Mouse (Mus musculus) midbrain, embryonic 10.5 days (tissue): ENCODE measurements around the gene Mael. TPM values are rescaled to one million over a fixed set of nuclear protein-coding genes. Genes with fewer than 3 reads are reported as not detected.

Experiments used
- DNase-seq: peaks from one replicate; pipeline ENCODE4 v3.0.0-alpha.2; 2017; ENCODE audit warnings: low spot score
- H3K27ac ChIP-seq: fragments of 300-500 bp; sonication (generic); replicated peaks from 2 replicates; pipeline ENCODE4 v1.5.1; 2016; ENCODE audit warnings: mild to moderate bottlenecking
- H3K27me3 ChIP-seq: fragments of 300-500 bp; sonication (generic); 2 replicates; pipeline ENCODE4 v1.6.1; 2016; ENCODE audit warnings: low read depth, mild to moderate bottlenecking; ENCODE audit not compliant: poor library complexity, severe bottlenecking
- H3K36me3 ChIP-seq: fragments of 300-500 bp; sonication (generic); 2 replicates; pipeline ENCODE4 v1.6.1; 2016; ENCODE audit warnings: mild to moderate bottlenecking, moderate library complexity
- H3K4me1 ChIP-seq: fragments of 300-500 bp; sonication (generic); 2 replicates; pipeline ENCODE4 v1.6.1; 2016
- H3K4me3 ChIP-seq: fragments of 300-500 bp; sonication (generic); 2 replicates; pipeline ENCODE4 v1.5.1; 2016; ENCODE audit warnings: mild to moderate bottlenecking, moderate library complexity
- H3K9me3 ChIP-seq: fragments of 300-500 bp; sonication (generic); replicated peaks from 2 replicates; pipeline ENCODE4 v1.6.1; 2016; ENCODE audit warnings: mild to moderate bottlenecking
- WGBS: fragments of 180-500 bp; shearing (Covaris S2); methylation state at CpG from one replicate; pipeline ENCODE4 v1.1.7; 2016; 5-methylcytosine and 5-hydroxymethylcytosine counted together
- polyA plus RNA-seq: library from polyadenylated mRNA; unstranded; fragments of >200 nt; fragmentation: Nextera tagmentation; extraction: Ambion mirVana; gene quantifications from 2 replicates; pipeline ENCODE4 v1.2.1, GENCODE M21; 2016

Gene Mael
- polyA plus RNA-seq, result 0.10 TPM in 1 of 2 replicates, not detected in the other

DNA sequence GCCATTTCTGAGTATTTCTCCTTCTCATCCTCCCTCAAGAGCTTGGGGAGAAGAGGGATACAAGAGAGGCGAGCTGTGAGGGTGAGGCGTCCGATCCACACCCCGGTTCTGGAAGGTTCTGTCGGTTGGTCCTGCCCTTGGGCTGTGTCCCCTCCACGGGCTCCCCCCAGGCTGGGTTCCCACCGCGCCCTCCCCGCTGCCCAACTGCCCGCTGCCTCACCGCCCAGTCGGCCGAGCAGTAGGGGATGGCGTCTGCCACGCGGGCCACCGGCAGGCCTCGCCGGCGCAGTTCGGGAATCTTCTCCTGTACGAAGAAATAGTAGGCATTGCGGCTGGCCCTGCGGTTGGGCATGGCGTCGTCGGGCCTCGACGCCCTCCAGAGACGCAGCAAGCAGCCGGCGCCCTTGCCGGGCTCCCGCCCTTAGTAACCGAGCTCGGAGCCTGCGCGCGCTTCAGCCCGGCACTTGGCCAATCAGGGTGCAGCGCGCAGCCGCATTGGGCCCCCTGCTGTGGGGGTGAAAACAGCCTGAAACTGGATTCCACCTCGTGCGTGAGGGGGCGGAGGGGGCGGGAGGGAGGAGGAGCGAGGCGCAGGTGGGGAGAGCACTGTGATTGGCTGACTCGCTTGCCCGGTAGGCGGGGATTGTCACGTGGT lies at the start of gene Mael:
TSS of gene Mael (minus strand) at position 433 of the 655 bp plus-strand sequence.
- no peak within 1 kb of the TSS for H3K27ac ChIP-seq
- DNase-seq, result no peak
- peaks cover 5% of the 10 kb centered on the region for H3K36me3 ChIP-seq
- H3K4me1 ChIP-seq, result no peaks in the 10 kb centered on the region
- peaks cover 14% of the 10 kb centered on the region for H3K9me3 ChIP-seq
- H3K4me3 ChIP-seq, result no peak within 1 kb of the TSS
- 87% methylated on average over 53 of the region's 53 CpGs for WGBS
- H3K27me3 ChIP-seq, result no peaks in the 10 kb centered on the region

DNA sequence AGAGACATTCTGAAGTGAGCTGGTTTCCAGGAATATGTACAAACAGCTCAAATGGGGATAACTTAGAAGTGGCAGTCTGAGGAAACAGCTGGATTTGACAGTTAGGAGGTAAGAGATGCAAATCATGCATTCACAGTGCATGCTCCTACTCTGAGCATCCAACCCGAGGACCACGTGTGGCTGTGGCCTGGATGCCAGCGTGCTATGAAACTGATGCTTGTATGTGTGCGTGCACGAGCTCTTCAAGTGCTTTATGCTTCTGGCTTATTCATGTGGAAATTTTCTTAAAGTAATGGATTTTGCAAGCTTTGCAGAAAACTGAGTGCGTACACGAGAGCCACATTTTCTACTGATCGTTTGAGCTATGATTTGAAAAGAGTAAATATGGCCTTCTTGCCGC lies 47.7 kb upstream of the Mael start:
- 76% methylated on average over 9 of the region's 9 CpGs for WGBS

DNA sequence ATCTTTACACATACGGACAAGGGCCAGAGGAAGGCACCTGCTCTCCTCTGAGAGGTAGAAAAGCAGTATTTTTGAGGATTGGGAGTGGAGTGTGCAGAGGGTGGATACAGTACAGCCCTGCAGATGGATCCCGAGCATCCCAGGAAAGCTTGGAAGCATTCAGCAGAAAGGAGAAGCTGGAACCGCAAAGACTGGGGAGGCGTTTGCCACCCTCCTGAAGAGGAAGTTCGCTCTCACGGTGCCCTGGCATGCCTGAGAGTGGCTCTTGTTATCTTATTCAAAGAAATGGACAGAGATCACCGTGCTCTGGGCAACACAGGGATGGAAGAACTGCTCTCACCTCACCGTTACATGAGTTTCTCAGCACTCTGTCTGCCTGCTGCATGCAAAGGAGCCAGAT lies 45.8 kb upstream of the Mael start:
- Histone ChIP-seq H3K4me1 (peaks cover 83% of the 10 kb centered on the region), H3K9me3 (no peaks in the 10 kb centered on the region), H3K27ac (peak overlapping the region; percentile 91), H3K27me3 (no peaks in the 10 kb centered on the region), H3K36me3 (peaks cover 47% of the 10 kb centered on the region), H3K4me3 (no peak overlapping the region)
- WGBS, result 70% methylated on average over 8 of the region's 8 CpGs
- no peak for DNase-seq

More for the DNA sequence above, 47.7 kb upstream of the Mael start:
- H3K27me3 ChIP-seq, result no peaks in the 10 kb centered on the region
- peak overlapping the region; percentile 91 for H3K27ac ChIP-seq
- no peaks in the 10 kb centered on the region for H3K9me3 ChIP-seq
- H3K4me3 ChIP-seq, result no peak overlapping the region
- peaks cover 64% of the 10 kb centered on the region for H3K4me1 ChIP-seq
- peaks cover 59% of the 10 kb centered on the region for H3K36me3 ChIP-seq
- DNase-seq, result no peak

DNA sequence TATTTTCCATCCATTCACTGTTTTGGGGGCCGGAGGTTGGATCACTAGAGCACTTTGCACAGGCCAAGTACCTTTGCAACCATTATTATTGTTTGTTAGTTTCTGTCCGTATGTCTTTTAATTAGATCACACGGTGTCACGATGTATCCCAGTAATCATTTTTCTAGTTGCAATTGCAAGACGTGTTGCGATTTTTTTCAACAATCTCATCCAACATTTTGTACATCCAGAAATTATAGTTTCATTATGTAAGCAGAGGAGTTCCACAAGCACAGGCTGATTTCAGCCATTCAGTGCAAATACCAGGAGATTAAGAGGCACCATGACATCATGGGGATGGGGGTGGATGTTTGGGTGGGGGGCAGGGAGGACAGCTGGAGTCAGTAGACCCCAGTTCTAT lies 44.9 kb upstream of the Mael start:
- peak overlapping the region; percentile 25 for H3K4me3 ChIP-seq
- H3K4me1 ChIP-seq, result peaks cover 92% of the 10 kb centered on the region
- DNase-seq, result peak; percentile 45
- 48% methylated on average over 6 of the region's 6 CpGs for WGBS
- peaks cover 37% of the 10 kb centered on the region for H3K36me3 ChIP-seq
- no peaks in the 10 kb centered on the region for H3K27me3 ChIP-seq
- peak overlapping the region; percentile 91 for H3K27ac ChIP-seq
- H3K9me3 ChIP-seq, result no peaks in the 10 kb centered on the region

DNA sequence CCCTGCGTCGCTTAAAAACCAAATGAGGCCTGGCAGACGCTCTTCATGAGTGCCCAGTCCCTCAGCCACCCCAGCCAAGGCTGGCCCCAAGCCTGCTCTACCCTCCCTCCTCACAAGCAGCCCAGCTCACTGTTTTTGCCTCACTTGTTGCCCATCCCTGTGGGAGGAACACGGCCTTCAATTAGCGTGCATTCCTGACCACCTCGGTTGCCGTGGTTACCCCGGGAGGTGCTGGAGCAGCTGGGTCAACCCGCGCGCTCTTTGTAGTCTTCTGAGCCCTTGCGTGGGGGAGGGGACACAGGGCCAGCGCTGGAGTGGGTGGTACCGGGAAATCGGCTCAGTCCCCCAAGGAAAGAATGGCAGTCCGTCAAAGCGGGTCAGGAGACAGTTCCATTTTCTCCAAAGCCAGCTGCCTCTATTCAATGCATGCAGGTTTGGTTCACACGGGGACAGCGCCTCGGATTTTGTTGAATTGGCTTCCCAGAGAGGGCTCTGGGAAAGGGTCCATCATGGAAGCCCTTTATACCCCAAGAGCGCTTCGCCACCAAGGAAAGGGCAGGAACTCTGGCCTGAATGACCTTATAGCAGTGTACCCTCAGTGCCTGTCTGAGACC lies 44.2 kb upstream of the Mael start:
- Histone ChIP-seq H3K4me1 (peaks cover 99% of the 10 kb centered on the region), H3K27me3 (no peaks in the 10 kb centered on the region), H3K4me3 (peak overlapping the region; percentile 25), H3K9me3 (no peaks in the 10 kb centered on the region), H3K27ac (peak overlapping the region; percentile 91), H3K36me3 (peaks cover 30% of the 10 kb centered on the region)
- under 1% methylated on average over 22 of the region's 22 CpGs for WGBS
- DNase-seq, result peak; percentile 99

DNA sequence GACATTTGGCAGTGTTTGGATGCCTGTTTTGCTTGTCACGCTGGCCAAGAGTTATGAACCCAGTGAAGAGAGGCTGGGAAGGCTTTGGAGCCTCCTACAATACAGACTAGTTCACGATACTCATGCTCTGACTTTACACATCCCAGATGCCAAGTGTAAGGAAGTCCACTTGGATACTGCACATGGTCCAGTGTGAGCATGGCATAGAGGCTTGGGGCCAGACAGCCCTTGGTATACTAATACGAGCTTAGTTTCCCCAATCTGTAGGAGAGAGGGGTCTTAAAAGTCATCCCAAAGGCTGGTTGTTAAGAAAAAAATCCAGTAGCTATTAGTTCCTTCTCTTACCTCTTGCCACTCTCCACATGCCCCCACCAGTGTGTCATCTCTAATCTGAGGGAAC lies 43.3 kb upstream of the Mael start:
- Histone ChIP-seq H3K27ac (peak overlapping the region; percentile 91), H3K4me3 (0 out of 2 replicates have a peak overlapping the region, but pooled peaks have one; percentile 25)
- DNase-seq, result no peak

DNA sequence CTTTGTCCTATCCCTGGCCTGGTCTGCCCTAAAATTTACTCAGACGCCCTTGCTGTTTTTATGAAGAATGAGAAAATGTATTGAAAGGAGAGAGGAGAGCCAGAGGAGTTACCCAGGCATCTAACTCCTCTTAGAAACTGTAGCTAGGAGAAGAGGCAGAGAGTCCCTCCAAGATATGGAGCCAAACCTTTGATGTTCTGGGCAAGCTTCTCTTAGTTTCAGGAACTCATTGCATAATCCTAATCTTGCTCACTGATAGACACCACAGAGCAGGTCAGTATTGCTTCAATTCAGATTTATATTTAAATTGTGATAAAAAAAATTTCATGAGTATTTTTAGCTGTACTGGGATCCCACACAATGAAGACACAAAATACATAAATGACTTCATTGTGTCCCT lies 42.7 kb upstream of the Mael start:
- H3K36me3 ChIP-seq, result peaks cover 32% of the 10 kb centered on the region
- peak overlapping the region; percentile 91 for H3K27ac ChIP-seq
- no peaks in the 10 kb centered on the region for H3K27me3 ChIP-seq
- H3K9me3 ChIP-seq, result no peaks in the 10 kb centered on the region
- peak overlapping the region; percentile 37 for H3K4me3 ChIP-seq
- H3K4me1 ChIP-seq, result peaks cover 99% of the 10 kb centered on the region
- DNase-seq, result no peak
- WGBS, result 9% methylated on average over 1 of the region's 1 CpGs

More for the DNA sequence above, 43.3 kb upstream of the Mael start:
- Histone ChIP-seq H3K9me3 (no peaks in the 10 kb centered on the region), H3K27me3 (no peaks in the 10 kb centered on the region), H3K4me1 (peaks cover 100% of the 10 kb centered on the region), H3K36me3 (peaks cover 30% of the 10 kb centered on the region)
- WGBS, result 32% methylated on average over 3 of the region's 3 CpGs

GRCm38 (mm10) chr1:166280566-166280965 lies 42.0 kb upstream of the Mael start:
- peak; percentile 89 for DNase-seq
- peaks cover 32% of the 10 kb centered on the region for H3K36me3 ChIP-seq
- peaks cover 92% of the 10 kb centered on the region for H3K4me1 ChIP-seq
- no peaks in the 10 kb centered on the region for H3K27me3 ChIP-seq
- H3K4me3 ChIP-seq, result peak overlapping the region; percentile 37
- WGBS, result 0% methylated on average over 1 of the region's 1 CpGs
- peak overlapping the region; percentile 91 for H3K27ac ChIP-seq
- H3K9me3 ChIP-seq, result no peaks in the 10 kb centered on the region

DNA sequence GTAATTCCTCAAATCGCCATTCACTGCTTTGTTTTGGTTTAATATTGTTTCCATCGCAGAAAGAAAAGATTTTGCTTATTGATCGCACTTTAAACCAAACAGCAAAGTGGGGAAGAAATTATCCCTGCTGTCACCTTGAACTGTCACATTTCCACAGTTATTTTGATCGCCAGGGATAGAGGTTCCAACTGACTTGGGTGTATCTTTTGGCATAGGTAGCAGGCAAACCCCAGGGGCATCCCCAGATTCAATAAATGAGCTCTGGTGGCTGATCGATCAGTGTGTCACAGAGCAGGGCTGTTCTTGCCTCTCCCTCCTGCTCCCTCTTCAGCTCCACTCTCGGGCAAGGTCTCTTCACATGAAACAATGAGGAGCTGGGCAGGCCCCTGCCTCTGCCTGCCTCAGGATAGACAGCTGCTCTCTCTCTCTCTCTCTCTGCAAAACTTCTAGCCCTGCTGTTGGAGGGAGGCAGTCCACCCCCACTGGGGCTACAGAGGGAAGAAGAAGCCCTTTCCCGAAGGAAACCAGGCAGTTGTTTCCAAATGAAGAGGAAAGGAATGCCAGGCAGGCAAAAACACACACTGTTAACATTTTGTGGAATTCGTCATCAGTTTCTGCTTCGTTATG lies 41.1 kb upstream of the Mael start:
- WGBS, result 20% methylated on average over 9 of the region's 9 CpGs
- peak; percentile 65 for DNase-seq

GRCm38 (mm10) chr1:166278786-166279185 lies 40.2 kb upstream of the Mael start:
- WGBS, result 24% methylated on average over 2 of the region's 2 CpGs
- H3K4me1 ChIP-seq, result peaks cover 74% of the 10 kb centered on the region
- no peaks in the 10 kb centered on the region for H3K27me3 ChIP-seq
- H3K27ac ChIP-seq, result peak overlapping the region; percentile 91
- DNase-seq, result no peak
- no peaks in the 10 kb centered on the region for H3K9me3 ChIP-seq
- 0 out of 2 replicates have a peak overlapping the region, but pooled peaks have one; percentile 37 for H3K4me3 ChIP-seq
- H3K36me3 ChIP-seq, result peaks cover 34% of the 10 kb centered on the region

More for the DNA sequence above, 41.1 kb upstream of the Mael start:
- peak overlapping the region; percentile 37 for H3K4me3 ChIP-seq
- peaks cover 28% of the 10 kb centered on the region for H3K36me3 ChIP-seq
- no peaks in the 10 kb centered on the region for H3K9me3 ChIP-seq
- H3K4me1 ChIP-seq, result peaks cover 83% of the 10 kb centered on the region
- no peaks in the 10 kb centered on the region for H3K27me3 ChIP-seq
- H3K27ac ChIP-seq, result peak overlapping the region; percentile 91

GRCm38 (mm10) chr1:166268218-166268617 lies 29.7 kb upstream of the Mael start:
- no peak overlapping the region for H3K27ac ChIP-seq
- no peak for DNase-seq
- peaks cover 5% of the 10 kb centered on the region; the same call in 1 of the 2 replicates for H3K9me3 ChIP-seq
- no peaks in the 10 kb centered on the region for H3K27me3 ChIP-seq
- 95% methylated on average over 5 of the region's 5 CpGs for WGBS
- peaks cover 17% of the 10 kb centered on the region for H3K4me1 ChIP-seq
- H3K4me3 ChIP-seq, result no peak overlapping the region
- peaks cover 97% of the 10 kb centered on the region for H3K36me3 ChIP-seq

DNA sequence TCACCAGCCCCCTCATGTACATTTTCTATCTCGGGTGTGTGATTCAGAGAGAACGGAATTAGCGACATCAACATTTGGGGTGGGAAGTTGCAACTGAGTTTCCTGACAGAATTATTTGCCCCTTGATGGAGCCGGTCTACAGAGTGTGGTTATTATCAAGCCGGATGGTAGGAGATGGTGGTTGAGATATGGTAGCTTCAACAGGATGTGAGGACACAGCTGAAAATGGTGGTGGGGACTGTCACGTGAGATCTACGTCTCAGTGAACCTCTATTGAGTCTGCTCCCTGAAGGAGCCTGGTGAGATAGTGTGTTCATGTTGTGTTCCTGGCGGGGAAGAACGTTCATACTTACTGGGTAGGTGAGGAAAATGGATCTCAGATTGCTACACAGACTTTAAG lies 28.4 kb upstream of the Mael start:
- peaks cover 93% of the 10 kb centered on the region for H3K36me3 ChIP-seq
- DNase-seq, result no peak
- 91% methylated on average over 9 of the region's 9 CpGs for WGBS

More for the DNA sequence above, 28.4 kb upstream of the Mael start:
- Histone ChIP-seq H3K27ac (no peak overlapping the region), H3K27me3 (no peaks in the 10 kb centered on the region), H3K4me3 (no peak overlapping the region), H3K9me3 (peaks cover 6% of the 10 kb centered on the region; the same call in 1 of the 2 replicates), H3K4me1 (peaks cover 21% of the 10 kb centered on the region)
